Mouse (Mus musculus) heart, embryonic 10.5 days (tissue): ENCODE results near the gene Nucb2. TPM values are rescaled to one million over a fixed set of nuclear protein-coding genes. Genes with fewer than 3 reads are reported as not detected.

Experiments
- DNase-seq: peaks from one replicate; pipeline ENCODE4 v3.0.0-alpha.2; 2017; ENCODE audit warnings: low spot score
- H3K27ac ChIP-seq: fragments of 300-500 bp; sonication (generic); 2 replicates; pipeline ENCODE4 v1.5.1; 2016; ENCODE audit warnings: mild to moderate bottlenecking
- H3K27me3 ChIP-seq: fragments of 300-500 bp; sonication (generic); 2 replicates; pipeline ENCODE4 v1.6.1; 2016; ENCODE audit warnings: mild to moderate bottlenecking; ENCODE audit not compliant: poor library complexity, insufficient read depth, severe bottlenecking
- H3K36me3 ChIP-seq: fragments of 300-500 bp; sonication (generic); 2 replicates; pipeline ENCODE4 v1.6.1; 2016; ENCODE audit warnings: mild to moderate bottlenecking, moderate library complexity
- H3K4me1 ChIP-seq: fragments of 300-500 bp; sonication (generic); 2 replicates; pipeline ENCODE4 v1.6.1; 2016; ENCODE audit warnings: mild to moderate bottlenecking
- H3K4me3 ChIP-seq: fragments of 300-500 bp; sonication (generic); 2 replicates; pipeline ENCODE4 v1.5.1; 2016; ENCODE audit warnings: mild to moderate bottlenecking, moderate library complexity
- H3K9me3 ChIP-seq: fragments of 300-500 bp; sonication (generic); 2 replicates; pipeline ENCODE4 v1.6.1; 2016; ENCODE audit warnings: mild to moderate bottlenecking, moderate library complexity
- WGBS: fragments of 180-500 bp; shearing (Covaris S2); methylation state at CpG from one replicate; pipeline ENCODE4 v1.1.7; 2016; 5-methylcytosine and 5-hydroxymethylcytosine counted together
- polyA plus RNA-seq: library from polyadenylated mRNA; unstranded; fragments of >200 nt; fragmentation: Nextera tagmentation; extraction: Ambion mirVana; gene quantifications from 2 replicates; pipeline ENCODE4 v1.2.1, GENCODE M21; 2016

The Nucb2 gene
- polyA plus RNA-seq, 1 experiment from 2014 or later: 7.1 TPM

DNA sequence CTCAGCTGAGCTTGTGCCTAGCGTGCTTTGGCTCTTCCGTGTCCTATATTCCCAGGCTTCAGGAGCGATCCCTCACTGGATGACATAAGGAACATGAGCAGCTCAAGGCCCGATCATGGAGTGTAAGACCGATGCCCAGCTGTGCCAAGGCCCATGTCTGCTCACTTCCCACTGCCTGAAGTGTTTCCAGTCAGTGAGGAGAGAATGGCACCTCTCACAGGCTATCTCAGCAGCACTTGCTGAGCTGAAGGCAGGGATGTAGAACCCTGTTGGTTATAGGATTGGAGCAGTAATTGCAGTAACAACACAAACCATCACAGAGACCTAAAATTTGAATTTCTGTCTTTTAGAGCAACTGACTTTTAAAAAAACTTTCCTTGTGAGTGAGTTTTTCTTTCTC, 26.3 kb downstream of the Nucb2 start:
- Histone ChIP-seq H3K4me3 (no peak overlapping the region), H3K4me1 (no peaks in the 10 kb centered on the region), H3K36me3 (peaks cover 22% of the 10 kb centered on the region), H3K9me3 (no peaks in the 10 kb centered on the region), H3K27ac (no peak overlapping the region), H3K27me3 (no peaks in the 10 kb centered on the region)
- DNase-seq: no peak
- whole genome bisulfite sequencing: 85% methylated on average over 5 of the region's 5 CpGs

DNA sequence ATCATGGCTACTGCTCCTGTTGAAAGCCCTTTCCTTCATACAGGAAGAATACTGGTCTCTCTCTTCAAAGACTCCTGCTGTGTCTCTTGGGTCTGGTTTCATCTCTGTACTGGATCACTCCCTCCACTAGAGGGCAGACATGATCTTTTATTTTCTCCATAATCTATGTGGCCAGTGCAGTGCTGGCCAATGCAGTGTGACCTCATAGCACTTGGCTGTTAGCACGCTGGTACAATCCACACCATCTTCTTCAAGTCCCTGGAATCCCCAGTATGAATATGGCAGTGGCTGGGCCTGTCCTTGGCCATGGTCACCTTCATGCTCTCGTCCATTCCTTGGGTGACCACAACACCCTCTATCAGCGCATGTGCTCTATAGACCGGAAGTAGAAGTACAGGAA, 27.1 kb downstream of the Nucb2 start:
- H3K4me3 ChIP-seq: no peak overlapping the region
- no peak overlapping the region for H3K27ac ChIP-seq
- peaks cover 22% of the 10 kb centered on the region for H3K36me3 ChIP-seq
- WGBS: 74% methylated on average over 4 of the region's 4 CpGs
- DNase-seq: no peak
- H3K27me3 ChIP-seq: no peaks in the 10 kb centered on the region
- H3K4me1 ChIP-seq: no peaks in the 10 kb centered on the region
- no peaks in the 10 kb centered on the region for H3K9me3 ChIP-seq

DNA sequence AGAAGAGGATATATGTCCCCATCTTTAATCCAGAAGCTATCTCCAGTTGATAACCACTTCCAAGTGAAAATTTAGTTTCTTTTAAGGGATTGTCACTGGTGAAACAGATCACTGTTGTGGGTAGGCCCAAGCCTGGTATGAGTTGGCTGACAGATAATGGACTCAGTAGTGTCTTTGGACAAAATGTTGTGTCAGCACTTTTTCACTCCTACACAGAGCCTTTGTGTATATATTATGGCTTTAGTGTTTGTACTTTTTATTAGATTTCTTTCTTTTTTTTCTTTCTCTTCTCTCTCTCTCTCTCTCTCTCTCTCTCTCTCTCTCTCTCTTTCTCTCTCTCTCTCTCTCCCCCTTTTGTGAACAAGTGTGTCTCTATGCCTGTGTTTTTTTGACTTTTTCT, 52.7 kb downstream of the Nucb2 start:
- H3K4me1 ChIP-seq: 0 out of 2 replicates have a peak, but pooled peaks cover 9% of the 10 kb centered on the region
- no peaks in the 10 kb centered on the region for H3K9me3 ChIP-seq
- no peak for DNase-seq
- no peaks in the 10 kb centered on the region for H3K27me3 ChIP-seq
- no peak overlapping the region for H3K27ac ChIP-seq
- H3K4me3 ChIP-seq: no peak overlapping the region
- H3K36me3 ChIP-seq: no peaks in the 10 kb centered on the region

DNA sequence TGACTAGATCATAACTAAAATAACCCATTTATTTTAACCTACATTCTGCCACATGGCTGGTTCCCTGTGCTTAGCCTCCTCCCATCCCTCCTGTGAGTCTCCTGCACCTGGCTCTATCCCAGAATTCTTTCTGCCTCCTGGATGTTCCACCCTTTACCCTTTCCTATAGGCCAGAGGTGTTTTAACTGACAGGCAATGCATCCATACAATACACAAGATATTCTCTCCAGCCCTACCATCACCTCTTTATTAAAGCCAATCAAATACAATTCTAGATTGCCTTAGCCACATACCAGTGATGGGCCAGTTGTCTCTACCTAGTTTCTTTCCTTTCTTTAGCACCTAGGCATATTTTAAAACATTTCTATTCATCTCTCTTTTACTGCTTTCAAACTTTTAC, 70.4 kb downstream of the Nucb2 start:
- no peaks in the 10 kb centered on the region for H3K9me3 ChIP-seq
- no peaks in the 10 kb centered on the region for H3K4me1 ChIP-seq
- H3K27me3 ChIP-seq: no peaks in the 10 kb centered on the region
- H3K4me3 ChIP-seq: no peak overlapping the region
- H3K36me3 ChIP-seq: no peaks in the 10 kb centered on the region
- no peak overlapping the region for H3K27ac ChIP-seq
- DNase-seq: no peak

Other genes starting within 250 kb of the Nucb2 start
- 49.0 and 76.0 TPM in 2 replicates for gene Plekha7, start 196.0 kb upstream of the Nucb2 start, polyA plus RNA-seq
- 677 and 708 TPM in 2 replicates for gene Rps13, start 170.2 kb upstream of the Nucb2 start, polyA plus RNA-seq
- 23.2 and 25.0 TPM in 2 replicates for gene Pik3c2a, start 60.9 kb upstream of the Nucb2 start, polyA plus RNA-seq